Mouse (Mus musculus) adrenal gland, adult 8-10 months (tissue): ENCODE measurements at regions not wholly inside any gene's neighbourhood (a gene's known extent, or its start where the extent isn't known, plus 50 kb on each side); places are given as distances from the start of the nearest gene placed in this dataset.
"Not testable (repeated sequence)": the region's sequence is repeated elsewhere in the genome, so short reads cannot be mapped to it uniquely, and the experiment has no call there.

Source experiments
- DNase-seq: peaks from one replicate; pipeline ENCODE4 v3.0.0; 2022

DNA sequence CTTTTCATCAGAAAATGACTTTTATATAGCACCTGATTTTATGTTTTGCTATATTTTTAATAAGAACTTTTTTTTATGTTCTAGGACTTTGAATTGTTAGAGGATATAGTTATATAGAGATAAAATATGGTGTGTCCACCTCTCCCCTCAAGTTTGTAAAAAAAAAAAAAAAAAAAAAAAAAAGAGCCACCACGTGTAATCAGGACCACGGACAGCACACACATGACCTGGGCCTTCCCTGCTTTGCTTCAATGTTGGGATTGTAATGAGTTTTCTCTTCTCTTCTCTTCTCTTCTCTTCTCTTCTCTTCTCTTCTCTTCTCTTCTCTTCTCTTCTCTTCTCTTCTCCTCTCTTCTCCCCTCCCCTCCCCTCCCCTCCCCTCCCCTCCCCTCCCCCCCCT, 78.5 kb downstream of the 1700010I14Rik start:
- DNase-seq, result not testable (repeated sequence)

DNA sequence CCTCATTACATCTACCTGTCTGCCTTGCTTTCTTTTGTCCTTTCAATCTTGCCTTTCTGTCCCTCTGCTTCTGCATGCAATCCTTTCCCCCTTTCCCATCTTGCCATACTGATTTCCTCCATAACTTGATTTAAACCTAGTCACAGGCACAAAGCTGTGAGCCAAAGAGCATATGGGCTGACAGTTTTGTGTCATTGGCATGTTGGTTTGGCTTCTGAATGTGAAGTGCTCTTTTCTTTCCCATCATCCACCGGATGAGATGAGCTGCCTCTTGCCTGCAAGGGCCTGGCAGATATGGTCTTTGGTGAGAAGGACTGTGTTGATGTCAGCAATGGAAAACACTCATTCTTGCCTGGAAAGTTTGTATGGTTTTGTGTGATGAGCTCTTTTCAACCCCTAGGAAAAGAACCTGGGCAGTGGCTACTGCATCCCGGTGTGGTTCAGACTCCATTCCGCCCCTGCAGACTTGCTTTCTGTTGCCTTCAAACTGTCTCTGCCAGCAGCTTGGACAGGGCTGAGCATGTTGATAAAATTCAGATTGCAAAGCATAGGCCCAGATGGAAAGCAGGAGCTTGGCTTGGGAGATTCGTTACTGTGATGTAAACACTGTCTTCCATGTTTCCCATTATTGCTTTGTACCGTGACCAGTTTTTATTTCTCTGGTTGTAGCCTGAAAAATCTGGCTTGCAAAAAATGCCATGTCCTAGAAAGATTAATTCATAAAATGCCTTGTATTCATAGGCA, 80.9 kb downstream of the 1700010I14Rik start:
- no peak for DNase-seq

DNA sequence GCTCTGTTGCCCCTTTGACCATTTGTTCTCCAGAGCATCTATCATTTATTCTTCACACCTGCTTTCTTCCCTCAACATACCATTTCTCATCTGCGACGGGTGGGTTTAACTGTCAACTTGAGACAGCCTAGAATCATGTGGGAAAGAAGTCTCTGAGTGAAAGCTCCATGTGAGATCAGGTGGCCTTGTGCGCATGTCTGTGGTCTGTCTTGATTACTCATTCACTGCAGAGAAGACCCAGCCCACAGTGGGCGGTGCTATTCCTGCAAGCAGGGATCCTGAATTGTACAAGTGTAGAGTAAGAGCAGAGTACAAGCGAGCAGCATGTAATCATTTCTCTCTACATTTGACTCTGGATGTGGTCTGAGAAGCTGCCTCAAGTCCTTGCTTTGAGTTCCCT, 95.5 kb downstream of the 1700010I14Rik start:
- no peak for DNase-seq

DNA sequence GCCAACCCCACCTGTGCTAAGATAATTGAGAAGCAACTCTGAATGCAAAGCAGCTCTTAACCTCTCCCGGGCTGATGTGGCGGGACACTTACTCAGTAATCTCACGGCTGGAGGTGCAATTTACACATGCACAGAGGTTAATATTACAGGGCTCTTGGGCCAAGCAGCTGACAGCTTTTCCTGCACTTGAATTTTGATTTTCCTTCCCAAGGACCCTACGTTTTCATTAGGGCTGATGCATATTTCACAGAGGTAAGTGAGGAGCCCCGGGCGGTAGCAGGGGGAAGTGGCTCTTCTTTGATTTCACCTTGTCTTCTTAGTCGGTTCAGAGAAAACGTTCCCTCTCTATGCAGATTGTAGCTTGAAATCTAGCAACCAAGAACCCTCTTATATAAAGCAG, 139.7 kb downstream of the 1700010I14Rik start:
- DNase-seq, result no peak

DNA sequence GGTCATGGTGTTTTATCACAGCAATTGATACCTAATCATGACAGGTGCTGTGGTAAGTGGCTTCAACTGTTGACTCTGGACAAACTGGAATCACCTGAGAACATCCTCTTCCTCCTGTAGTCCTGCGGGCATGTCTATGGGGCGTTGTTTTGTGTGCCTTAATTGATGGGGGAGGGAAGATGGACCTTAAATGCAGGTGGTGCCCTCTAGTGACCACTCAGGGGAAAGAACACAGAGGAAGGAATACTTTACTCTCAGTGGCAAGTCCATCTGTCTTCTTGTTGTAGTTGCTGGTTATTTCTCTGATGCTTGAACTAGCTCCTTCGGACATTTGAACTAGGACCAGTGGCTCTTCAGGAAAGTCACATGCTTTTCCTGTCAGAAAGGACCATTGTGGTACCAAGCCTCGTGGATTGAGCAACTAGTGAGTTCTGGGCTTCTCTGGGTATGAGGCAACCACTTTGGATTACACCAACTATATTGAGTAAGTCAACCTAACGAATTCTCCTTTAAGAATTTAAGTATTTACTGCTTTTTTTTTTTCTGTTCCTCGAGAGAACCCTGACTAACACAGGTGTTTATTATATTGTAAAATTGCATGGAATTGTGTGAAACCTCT, 157.6 kb downstream of the 1700010I14Rik start:
- DNase-seq, result no peak

DNA sequence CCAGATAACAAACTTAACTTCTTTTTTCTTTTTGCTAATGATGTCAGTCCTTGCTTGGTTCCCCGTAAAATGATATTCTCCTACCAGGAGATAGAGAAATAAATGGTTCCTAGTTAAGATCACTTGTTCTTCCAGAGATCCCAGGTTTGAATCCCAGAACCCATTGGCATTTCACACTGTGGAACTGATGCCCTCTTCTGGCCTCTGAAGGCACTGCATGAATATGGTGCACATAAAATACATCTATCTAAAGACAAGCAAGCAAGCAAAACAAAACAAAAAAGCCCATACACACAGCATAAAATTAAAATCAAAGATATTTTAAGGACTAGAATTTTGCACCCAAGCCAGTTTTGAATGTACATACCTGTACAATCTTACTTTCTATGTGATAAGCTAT, 162.5 kb downstream of the 1700010I14Rik start:
- no peak for DNase-seq

DNA sequence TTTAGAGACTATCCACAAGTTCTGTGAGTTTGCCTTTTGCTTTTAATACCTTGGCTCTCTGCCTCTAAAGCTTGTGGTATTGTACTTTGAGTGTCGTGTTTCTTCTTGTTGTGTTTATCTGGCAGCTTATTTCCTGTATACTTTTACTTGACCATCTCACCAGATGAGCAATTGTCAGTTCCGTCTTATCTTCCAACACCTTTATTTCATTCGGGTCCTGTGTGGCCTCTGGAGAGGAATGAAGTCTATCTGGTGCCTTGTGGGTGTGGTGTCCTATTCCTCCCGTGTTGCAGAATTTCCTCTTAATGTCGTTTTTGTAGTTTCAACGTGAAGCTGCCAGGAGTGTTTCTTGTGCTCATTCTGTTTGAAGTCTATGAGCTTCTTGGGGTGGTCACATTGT, 174.0 kb downstream of the 1700010I14Rik start:
- no peak for DNase-seq

DNA sequence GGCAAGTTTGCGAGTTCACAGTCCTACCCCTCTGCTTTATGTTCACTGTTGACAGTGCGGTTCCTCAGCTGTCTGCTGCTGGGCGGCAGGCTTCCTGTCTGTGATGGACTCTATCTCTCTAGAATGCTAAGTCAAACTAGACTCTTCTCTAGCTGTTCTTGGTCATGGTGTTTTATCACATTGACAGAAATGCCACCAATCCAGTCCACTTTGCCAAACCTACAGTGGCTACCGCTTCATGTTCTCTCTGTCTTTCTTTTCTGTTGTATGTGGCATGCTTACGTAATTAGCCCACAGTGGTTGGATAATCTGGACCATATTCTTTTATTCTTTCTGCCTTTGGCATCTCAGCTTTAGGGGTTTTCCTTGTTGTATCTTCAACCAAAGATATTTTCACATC, 174.5 kb downstream of the 1700010I14Rik start:
- DNase-seq, result no peak

DNA sequence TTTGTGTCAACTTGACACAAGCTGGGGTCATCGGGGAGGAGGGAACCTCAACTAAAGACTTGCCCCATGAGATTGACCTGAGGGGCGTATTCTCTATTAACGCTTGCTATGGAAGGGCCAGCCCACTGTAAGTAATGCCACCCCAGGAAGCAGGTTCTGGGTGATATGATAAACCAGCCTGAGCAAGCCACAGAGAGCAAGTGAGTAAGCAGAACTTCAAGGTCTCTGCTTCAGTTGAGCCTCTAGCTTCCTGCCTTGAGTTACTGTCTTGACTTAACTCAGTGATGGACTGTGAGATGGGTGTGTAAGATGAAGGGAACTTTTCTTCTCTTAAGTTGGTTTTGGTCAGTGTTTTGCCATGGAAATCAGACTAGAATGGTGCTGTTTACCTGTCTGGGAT, 175.2 kb downstream of the 1700010I14Rik start:
- DNase-seq, result no peak

DNA sequence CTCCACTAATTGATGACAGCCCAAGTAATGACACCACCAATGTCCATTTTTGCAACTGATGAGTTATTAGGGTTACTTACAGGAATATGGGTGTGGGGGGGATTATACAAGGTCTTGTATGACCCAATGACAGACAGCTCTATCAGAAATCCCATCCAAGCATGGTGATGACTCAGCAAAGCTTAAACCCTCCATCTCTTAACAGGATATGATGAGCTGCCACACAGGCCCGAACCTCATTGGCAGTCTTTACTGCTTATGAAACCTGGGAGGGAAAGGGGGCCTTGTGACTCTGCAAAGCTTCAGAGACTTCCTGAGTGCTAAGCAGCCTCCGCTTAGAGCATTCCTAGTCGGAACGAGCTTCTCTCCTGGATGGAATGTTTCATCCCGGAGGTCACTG, 176.4 kb downstream of the 1700010I14Rik start:
- no peak for DNase-seq

DNA sequence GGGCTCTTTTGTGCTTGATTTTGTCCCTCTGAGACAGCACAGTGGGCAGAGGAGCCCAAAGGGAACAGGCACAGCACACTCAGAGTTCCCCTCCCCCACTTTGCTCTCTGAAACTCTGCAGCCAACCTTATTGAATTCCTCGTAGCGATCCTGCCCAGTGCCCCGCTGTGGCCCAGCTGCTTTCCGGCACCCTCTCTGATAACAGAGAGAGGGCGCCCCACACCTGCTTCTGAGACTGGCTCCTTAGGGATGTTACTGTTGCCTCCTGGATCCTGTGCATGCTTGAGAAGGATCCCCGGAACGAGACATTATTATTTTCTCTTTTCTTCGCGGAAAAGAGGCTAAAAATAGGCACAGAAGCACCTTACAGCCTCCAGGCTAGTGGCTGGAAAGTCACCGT, 179.0 kb downstream of the 1700010I14Rik start:
- peak; percentile 15 for DNase-seq

DNA sequence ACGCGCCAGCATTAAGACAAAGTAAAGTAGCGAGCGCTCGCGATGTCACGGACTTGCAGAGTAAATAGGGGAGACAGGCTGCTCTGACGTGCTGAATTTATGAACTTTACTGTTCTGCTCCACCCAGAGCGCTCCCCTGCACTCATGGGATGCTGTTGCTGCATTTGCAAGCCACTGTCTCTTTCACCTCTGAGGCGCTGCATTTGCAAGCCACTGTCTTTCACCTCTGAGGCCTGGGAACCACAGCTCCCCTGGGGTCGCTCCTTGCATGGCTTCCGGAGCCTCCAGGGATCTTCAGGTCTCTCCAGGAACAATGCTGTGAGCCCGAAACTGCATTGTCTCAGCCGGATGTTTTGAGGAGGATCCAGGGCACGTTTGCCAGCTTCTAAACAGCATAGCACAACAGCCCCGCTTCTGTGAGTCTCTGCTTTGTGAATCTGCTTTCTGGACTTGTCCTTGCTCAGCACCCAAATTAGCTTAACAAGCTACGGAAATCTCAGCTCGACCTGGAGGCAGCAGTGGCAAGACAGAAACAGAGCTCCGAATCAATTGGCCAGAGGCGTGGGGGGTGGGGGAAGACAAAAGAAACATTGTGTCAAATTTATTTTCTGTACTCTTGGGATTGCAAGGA, 179.6 kb downstream of the 1700010I14Rik start:
- no peak for DNase-seq

DNA sequence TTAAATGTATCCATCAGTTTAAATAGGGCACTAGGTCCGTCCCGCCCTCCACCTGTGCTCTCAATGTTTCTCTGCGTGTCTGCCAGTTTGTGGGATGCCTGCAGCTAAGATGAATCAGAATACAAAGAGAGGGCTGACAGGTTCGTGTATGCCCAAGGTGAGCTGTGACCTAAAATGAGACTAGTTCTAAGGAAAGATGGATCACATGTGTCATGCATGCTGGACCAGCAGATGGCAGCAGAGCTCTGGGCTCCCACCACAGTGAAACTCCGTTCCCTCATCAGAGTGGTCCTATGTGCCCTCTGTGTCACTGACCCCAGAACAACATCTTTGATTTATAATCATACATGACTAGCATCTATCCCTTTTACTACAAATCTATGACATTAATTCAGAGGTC, 180.3 kb downstream of the 1700010I14Rik start:
- DNase-seq, result peak; percentile 24

DNA sequence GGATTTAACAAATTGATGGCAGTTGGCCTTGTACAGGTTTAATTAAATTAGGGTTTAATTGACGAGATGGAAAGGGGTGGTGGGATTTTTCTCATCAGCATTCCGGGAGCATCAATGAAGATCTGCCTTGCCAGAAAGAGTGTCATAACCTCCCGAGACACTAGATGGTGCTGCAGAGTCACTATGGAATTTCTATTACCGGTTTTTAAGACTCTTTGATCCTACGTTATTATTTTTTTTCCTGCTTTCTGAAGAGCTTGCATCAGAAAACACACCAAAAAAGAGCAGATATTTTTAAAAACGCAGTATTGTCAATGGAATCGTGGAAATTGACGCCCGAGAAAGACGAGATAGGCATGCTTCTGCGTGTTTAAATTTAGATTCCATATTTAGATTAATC, 181.2 kb downstream of the 1700010I14Rik start:
- DNase-seq, result no peak

DNA sequence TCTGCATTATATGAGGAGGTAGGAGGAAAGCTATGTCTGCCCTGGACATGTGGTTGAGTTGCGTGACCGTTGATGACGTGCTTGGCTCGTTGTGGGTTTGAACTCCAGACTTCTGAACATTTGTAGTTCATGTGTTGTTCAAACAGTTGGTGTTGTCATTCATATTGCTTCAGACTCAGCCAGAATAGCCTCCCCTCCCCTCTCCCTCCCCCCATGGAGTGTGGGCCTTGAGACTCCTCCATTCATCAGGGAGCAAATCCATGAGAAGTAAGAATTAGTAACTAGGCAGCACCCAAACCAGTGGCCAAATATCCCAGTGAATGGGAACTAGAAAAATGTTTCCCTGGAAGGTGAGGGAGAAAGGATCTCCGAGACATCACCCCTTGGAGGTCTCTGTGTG, 209.0 kb downstream of the 1700010I14Rik start:
- no peak for DNase-seq

DNA sequence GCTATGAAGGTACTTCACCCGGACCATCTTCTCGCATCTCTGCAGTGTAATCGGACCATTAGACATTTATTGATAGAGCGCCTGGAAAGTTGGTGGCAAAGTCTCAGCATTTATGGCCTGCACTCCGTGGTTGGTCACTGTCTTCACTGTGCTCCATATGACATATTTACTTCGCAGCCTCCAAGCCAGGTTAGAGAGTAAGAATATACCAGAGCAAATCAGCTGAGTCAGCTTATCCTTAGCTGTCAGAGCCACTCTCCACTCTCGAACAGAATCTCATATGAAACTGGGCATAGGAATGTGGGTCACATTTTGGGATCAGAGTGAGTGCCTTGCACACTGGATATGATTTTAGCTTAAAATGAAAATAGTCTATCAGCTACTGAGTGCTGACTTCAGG, 212.3 kb downstream of the 1700010I14Rik start:
- no peak for DNase-seq

DNA sequence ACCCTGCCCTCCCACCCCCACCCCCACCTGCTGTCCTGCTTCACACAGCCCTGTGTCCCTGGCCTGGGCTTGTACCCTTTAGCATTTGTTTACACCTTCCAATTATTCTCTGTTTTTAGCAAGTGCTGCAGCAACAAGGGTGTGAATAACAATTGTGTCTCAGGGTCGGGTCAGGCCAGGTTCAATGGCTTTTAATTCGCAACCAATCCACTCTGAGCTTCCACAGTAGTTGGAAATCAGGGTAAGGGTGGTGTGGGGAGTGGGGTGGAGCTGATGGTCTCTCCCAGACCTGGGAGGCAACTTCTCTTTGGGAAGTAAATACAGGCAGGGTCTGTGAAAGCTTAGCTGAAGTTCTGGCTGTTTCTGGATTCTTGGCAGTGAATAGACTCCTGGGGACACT, 214.4 kb downstream of the 1700010I14Rik start:
- DNase-seq, result no peak

DNA sequence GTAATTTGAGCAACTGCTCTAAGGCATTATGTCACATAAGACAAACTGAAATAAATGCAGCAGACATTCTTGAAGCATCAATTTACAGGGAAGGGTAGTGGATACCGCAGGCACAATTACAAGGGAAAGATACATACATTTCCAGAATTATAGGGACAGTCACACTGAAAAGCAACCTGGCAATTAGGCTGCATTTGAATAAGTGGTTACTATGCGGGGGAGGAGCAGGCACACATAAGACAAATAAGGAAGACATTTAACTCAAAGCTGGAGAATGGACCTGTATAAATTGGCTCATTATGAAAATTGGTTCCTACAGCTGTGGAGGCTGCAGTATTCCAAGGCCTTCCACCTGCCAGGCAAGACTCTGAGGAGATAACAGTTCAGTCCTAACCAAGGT, 211.2 kb upstream of the Gm17728 start:
- DNase-seq, result no peak

DNA sequence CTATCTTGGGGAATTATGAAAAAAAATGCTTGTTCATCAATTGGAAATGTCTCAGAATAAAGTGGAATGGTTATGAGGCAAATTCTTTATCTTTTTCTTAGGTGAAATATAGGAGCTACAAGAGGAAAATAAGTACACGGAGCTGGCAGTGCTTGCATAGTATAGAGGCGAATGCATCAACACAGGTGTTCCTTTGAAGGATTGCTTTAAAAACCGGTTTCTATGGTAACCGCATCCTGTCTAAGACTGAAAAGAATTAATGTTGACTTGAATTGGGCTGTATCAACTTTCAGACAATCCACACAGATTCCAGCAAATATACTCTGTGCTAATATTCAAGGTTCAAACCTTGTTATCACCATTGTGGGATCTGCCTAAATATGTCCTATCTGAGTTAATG, 198.8 kb upstream of the Gm17728 start:
- DNase-seq, result no peak

DNA sequence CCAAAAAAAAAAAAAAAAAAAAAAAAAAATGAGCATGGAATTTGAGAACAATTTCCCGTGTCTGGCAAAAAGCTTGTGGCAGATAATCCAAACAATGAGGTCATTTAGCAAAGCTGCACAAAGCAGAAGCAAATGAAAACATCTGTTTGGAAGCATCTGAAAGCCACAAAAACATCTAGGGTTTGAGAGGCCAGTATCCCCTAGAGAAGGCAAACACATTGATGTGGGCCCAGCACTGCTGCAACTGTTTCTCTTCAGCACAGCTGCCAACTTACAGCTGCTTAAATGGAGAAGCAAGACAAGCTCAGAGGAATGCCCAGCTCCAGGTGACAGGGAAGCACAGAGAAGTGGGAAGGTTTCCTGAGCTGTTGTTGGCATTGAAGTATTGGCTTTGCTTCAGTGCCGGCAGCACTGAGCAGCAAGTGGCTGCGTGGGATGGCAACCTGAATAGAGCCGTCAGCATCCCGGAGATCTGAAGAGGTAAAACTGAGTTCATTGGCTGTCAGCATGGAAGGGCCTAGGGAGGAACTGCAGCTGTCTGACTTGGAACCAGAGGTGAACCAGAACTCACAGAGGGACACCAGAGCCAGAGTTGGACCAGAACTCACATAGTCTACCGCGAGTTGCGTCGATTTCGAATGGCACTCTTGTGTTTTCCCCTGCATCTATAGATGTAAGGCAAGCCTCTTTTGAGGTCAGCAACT, 193.8 kb upstream of the Gm17728 start:
- DNase-seq, result no peak

DNA sequence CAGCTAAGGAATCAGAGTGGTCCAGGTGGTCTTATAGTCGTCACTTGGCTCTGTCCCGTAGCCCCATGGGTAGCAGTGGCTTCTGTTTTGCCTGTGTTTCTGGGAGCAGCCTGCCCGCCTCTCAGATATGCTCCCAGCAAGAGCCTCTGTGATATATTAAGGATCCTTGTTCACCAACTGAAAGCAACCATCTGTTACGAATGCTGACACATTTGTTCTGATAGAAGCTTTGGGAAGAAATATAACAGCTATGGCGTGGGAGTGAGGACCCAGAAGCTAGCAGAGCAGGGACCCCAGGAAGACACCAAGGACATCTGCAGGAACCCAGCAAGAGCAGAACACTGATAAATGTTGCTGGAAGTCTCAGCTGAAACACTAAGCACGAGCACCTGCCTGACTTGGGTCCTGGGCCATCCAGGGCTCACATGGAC, 186.7 kb upstream of the Gm17728 start:
- no peak for DNase-seq

DNA sequence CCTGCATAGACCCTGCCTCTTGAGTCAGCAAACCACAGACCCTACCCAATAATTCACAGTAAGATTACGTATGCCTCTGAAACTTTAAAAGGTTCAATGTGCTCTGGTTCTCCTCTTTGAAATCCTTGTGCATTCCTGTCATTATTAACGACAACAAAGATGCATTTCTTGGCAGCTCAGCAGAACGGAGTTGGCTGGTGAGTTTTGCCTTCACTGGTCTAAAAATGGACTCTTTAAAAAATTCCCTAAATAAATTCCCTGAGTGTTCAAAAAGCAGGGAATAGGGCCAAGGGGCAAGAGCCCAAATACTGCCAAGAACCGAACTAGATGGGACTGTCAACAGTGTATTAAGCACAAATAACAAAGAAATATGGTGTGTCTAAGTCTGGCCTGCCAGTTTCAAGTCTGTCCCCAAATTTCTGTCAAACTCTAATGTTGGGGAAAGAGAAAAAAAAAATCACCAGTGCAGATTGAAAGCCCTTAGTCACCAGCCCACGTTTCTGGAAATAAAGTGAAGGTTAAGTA, 163.2 kb upstream of the Gm17728 start:
- DNase-seq, result no peak

DNA sequence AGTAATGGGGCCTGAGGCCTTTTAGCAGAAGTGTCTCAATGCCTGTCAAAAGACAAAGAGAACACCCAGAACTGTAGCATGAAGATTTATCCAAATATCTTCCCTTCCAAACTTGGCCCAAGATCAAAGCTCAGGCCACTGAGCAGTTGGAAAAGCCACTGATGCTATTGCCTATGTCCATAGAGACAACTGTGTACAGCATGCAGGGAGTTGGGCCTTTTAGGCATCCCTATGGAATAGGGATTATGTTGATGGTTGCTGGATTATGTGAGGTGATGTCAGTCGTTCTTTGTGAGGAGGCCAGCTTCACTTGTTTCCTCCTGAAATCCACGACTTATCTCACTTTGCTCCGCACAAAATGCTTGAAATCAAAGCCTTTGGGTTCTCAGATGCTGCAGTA, 153.1 kb upstream of the Gm17728 start:
- no peak for DNase-seq
